Mouse (Mus musculus) T-helper 17 cell (primary cell): ENCODE measurements around the gene Olfr1115.
"Not testable (repeated sequence)": the region's sequence is repeated elsewhere in the genome, so short reads cannot be mapped to it uniquely, and the experiment has no call there.

ENCODE experiments used
- in situ Hi-C, 2 experiments: fragments of 300-600 bp; cut with MboI, MseI; formaldehyde crosslinking; loops; 1 replicate in 1 of 2; 2 replicates in 1 of 2; pipeline ENCODE4 v1.15.1; 2025; ENCODE audit warnings: high pct_unique_total_duplicates in 2 of 2

The Olfr1115 gene

GRCm38 (mm10) chr2:87247713-87248112 lies at the start of gene Olfr1115:
Gene Olfr1115 (plus strand): TSS chr2:87248013.
- in situ Hi-C loops, result no loop called here

- in situ Hi-C loops, result no loop called here
Observed at GRCm38 (mm10) chr2:87208670-87209069, 39.1 kb upstream of the Olfr1115 start, which contains the start of gene Olfr1113. Gene Olfr1113 (plus strand): TSS chr2:87208970.

DNA sequence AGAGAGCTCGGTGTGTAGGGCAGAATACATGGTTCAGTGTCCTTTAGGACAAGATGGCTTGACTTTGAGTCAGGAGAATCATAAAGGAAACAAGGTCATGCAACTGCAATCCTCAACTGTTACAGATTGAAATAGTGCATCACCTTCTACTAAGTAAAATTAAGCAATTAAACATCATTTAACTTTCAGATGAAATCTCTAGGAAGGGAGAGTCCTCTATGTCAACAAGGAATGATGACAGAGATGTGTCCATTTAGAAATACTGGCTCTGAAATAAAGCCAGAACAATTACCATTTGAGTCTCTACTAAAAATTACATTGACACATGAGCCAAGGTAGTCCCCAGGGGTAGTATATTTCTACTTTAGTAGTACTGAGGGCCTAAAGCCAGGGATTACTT lies 19.4 kb downstream of the Olfr1115 start, which contains the start of gene Olfr1116:
TSS of gene Olfr1116 (plus strand) at position 301 of the 400 bp plus-strand sequence.
- in situ Hi-C loops, result loop anchor here in 1 of 2 experiments (10.0 kb wide), 1 partner anchor 538 kb away; the partner anchor contains the start of genes Olfr1143 and Olfr1145

- in situ Hi-C loops, result not testable (repeated sequence)
Observed at GRCm38 (mm10) chr2:87293977-87294376, 46.2 kb downstream of the Olfr1115 start.
